Mouse (Mus musculus): Measurements from ENCODE around the gene Vsnl1.

Vsnl1 gene

GRCm38 (mm10) chr12:11436497-11437265, at the start of gene Vsnl1:
Gene Vsnl1, minus strand, starts transcription at chr12:11436613.
- DNase-seq (ENCODE audit: low read depth, low spot score) = no peak

DNA sequence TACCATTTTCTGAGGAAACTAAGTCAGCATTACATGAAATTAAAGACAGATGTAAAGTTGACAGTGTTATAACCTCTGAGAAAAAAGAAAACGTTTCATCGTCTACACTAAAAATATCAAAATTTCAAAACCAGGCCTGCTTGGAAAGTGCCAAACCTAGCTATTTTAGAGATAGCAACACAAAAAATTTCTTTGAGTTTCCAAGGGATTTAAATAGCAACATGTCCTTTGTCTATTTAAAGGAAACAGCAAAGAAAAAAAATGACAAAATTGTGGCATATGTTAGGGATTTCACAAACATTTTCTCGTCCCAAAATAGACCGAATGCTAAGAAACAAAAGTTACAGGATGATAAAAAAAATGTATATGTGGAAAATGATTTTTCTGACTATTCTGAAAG, 20.2 kb upstream of the Vsnl1 start:
- no peak for DNase-seq (ENCODE audit: low read depth, low spot score)

DNA sequence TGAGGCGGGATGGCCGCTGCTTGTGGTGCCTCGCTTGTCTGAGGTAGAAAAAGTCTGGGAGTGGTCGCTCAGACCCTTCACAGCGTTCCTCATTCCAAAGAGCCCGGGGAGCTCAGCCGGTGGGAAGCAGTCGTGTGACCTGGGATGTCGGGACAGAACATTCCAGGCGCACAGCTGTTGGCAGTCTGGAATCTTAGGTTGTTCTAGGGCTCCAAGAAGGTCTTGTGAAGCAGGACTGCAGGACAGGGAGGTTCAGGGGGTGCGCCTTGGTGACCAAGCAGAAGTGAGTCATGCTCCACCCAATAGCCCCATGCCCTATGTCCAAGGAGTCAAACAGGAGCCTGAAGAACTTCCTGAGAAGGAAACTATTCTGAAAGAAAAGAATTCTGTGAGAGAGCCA, 19.8 kb upstream of the Vsnl1 start:
- no peak for DNase-seq (ENCODE audit: low read depth, low spot score)

GRCm38 (mm10) chr12:11455549-11456194, 19.3 kb upstream of the Vsnl1 start, which contains the start of gene Rad51ap2:
Gene Rad51ap2, plus strand, starts transcription at chr12:11456079.
- DNase-seq (ENCODE audit: low read depth, low spot score) = peak; percentile 80

DNA sequence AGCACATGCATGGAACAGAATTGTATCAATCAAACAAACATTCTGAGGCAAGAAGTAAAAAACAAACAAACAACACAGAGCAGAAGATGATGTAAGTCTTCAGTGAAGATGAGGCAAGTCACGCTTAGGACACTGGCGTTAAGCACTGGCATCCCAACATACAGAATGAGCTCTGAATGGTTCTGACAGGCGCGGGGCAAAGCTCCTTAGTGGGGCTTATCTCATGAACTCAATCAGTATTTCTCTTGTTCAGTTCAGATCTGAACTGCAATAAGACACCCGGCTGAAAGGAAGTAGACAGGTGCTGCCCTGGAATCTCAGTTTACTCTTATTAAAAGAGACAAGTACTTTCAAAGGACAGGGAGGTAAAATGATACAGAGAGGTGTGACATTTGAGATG, 17.7 kb upstream of the Vsnl1 start:
- DNase-seq (ENCODE audit: low read depth, low spot score) = no peak

GRCm38 (mm10) chr12:11437907-11438447, 1.6 kb upstream of the Vsnl1 start:
- no peak for DNase-seq (ENCODE audit: low read depth, low spot score)

DNA sequence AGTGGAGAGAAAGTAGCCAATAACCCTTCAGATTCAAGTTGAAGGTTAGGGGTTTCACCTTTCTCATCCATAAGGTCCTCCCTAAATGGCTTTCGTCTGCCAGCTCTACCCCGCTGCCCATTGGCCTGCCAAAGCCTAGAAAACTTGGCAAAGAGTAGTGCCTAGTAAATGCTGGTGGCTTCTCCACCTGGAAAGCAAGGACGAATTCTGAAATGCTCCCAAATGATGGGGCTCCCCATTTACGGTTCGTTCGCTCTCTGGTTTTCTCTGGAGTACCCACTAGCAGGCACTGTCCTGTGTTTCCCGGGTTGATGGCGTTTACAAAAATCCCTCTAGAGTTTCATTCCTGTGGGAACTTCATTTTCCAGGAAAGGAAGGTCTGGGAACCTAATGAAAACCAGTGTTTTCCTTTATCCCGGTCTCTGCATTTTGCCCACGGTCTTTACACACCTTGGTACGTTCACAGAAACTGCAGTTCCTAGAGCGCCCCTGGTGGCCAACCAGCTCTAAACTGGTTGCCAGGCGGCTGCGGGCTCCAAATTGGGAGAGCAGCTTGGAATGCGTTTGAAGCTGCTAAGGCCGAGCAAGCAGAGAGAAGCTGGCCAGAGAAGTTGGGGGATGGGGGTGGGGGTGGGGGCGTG, 973 bp upstream of the Vsnl1 start:
- DNase-seq (ENCODE audit: low read depth, low spot score) = peak; percentile 80

- DNase-seq (ENCODE audit: low read depth, low spot score) = no peak
Observed at GRCm38 (mm10) chr12:11436023-11436350, 426 bp downstream of the Vsnl1 start.

DNA sequence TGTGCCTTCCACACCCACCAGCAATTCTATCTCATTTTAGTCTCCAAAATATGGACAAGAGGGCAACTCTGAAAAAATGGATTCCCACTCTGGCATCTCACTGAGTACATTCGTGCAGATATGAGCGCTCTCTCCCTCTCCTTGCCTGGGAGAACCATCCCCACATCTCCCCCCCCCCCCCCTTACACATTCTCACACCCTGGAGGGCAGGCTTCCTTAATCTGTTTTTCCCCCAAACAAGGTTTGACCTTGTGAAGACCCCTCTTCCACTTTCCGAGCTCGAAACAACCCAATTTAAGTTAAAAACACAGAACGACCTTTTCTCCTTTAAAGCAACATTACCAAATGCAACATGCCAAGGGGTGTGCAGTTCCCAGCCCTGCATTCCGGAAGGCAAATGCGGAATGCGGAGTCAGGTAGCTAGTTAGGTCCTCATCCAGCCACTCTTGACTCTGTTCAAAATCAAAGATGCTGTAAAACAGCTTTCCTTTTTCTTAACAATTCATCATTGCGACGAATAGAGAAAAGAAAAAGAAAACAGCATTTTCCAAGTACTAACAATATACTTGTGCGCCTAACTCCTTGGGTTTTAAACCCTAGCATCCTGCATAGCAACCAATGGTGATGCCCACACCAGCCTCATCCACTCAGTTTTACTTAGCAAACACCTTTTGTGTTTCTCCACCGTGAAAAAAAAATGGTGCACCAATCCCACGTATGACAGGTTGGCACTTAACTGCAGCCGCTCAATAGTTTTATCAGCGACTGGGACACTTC, 979 bp downstream of the Vsnl1 start:
- DNase-seq (ENCODE audit: low read depth, low spot score) = no peak

- DNase-seq (ENCODE audit: low read depth, low spot score) = no peak
Observed at GRCm38 (mm10) chr12:11434446-11434845, 2.0 kb downstream of the Vsnl1 start.

GRCm38 (mm10) chr12:11433716-11434115, 2.7 kb downstream of the Vsnl1 start:
- no peak for DNase-seq (ENCODE audit: low read depth, low spot score)

GRCm38 (mm10) chr12:11433126-11433525, 3.3 kb downstream of the Vsnl1 start:
- no peak for DNase-seq (ENCODE audit: low read depth, low spot score)

- DNase-seq (ENCODE audit: low read depth, low spot score) = no peak
Observed at GRCm38 (mm10) chr12:11427396-11427795, 9.0 kb downstream of the Vsnl1 start.

DNA sequence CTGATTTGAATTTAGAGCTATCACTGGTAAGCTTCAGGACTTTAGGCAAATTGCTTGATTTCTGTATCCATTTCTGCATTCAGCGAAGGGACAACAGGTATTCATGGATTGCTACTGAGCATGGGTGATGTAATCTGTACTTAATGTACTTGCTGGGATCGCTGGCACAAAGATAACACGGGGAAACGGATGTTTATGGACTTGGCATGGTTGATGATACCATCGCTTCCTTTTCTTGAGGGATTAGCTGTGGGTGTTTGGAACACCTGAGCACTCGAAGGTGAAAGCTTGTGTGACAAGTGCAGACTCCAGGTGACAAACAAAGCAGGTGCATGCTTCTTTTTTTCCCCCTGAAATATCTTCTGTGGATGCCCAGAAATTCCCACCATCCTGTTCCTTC, 18.3 kb downstream of the Vsnl1 start:
- DNase-seq (ENCODE audit: low read depth, low spot score) = no peak

DNA sequence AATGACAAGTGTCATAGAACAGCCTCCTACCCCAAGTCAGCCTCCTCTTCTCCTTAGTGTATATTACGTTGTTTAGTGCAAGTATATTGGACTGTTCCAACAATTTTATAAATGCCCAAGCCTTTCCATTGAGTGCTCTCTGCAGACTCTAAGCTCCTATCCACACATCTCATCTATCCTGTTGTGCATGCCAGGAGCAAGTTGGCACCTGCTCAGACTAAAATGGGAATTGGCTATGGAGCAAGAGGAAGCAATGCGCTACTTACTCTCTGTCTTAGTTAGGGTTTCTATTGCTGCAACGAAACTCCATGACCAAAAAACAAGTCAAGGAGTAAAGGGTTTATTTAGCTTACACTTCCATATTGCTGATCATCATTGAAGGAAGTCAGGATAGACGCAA, 28.7 kb downstream of the Vsnl1 start:
- no peak for DNase-seq (ENCODE audit: low read depth, low spot score)

DNA sequence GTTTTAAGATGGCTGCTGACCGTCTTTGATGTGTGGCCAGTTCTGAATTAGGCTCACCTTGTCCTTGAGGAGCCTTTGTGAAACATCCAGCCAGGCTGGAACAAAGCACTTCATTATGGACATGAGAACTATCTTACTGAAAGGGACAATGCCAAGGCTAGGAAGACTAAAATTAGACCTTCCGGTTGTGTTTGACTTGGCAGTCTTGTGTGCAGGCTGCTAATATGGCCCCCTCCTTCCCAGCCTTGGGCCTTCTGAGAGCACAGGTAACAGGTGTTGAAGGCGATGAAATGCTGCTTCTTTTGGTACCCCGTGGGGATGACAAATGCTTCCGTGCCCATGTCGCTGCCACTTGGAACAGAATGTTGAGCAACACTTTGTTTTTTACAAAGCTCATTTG, 37.6 kb downstream of the Vsnl1 start:
- DNase-seq (ENCODE audit: low read depth, low spot score) = no peak

DNA sequence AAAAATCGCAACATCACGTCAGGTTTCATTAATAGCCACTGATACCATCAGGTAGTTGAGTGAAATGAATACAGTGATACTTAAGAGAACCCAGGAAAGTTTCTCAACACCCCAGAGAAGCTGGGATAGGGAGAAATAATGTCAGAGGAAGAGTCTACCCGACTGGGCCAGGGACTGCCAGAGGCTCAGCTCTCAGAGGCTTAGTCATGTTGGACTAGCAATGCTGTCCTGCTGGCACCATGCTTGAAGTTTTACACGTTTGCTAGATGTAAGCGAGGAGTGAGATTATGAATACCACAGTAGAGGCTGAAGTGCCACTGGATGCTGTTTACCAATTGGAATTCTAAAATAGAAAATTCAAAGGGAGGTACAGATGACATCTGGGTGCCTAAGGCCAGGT, 39.4 kb downstream of the Vsnl1 start:
- no peak for DNase-seq (ENCODE audit: low read depth, low spot score)

GRCm38 (mm10) chr12:11395470-11395869, 40.9 kb downstream of the Vsnl1 start:
- no peak for DNase-seq (ENCODE audit: low read depth, low spot score)

- DNase-seq (ENCODE audit: low read depth, low spot score) = no peak
Observed at GRCm38 (mm10) chr12:11392525-11392924, 43.9 kb downstream of the Vsnl1 start.

DNA sequence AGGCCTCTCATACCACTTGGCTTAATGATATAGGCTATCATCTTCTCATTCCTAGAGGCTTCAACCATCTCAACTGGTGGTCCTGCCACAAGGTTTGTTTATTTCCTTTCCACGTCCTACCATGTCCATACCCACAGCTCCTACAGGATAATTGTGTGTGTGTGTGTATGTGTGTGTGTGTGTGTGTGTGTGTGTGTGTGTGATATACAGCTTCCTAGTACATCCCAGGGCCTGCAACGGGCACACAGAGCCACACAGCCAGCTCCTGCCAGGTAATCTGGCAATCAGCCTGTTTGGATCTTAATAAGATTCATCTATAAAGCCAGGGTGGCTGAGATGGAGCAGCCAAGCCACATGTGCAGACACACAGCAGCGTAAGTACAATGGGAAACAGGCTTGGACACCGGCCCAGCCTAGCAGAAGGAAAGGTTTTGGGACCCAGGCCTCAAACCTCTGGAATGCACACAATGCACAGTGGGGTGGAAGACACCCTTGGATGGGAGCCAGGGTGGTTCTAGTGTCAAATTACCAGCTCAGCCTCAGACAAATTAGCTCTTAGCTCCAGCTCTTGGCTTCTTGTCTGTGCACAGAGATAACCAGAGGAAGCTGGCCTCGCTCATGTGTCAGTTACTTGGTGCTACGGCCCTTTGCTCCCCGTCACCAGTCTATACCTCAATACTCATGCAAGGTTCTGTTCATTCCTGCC, 45.0 kb downstream of the Vsnl1 start:
- DNase-seq (ENCODE audit: low read depth, low spot score) = no peak

DNA sequence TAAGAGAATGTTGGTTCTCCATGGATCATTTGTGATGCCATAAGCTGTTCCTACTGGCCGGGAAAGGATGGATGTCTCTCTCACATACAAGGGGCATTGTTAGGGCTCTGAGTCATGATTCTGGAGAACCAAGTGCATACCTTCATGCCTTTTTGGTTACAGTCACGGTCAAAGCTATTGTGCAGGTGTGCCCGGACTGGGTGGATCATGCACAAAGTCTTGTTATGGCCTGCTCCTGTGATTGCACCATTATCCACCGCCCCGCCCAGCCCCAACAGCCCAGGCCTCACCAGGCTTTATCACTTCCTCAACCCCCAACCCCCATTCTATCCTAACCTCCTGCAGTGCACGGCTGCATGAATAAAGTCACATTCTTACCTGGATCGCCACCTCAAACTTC, 47.3 kb downstream of the Vsnl1 start:
- no peak for DNase-seq (ENCODE audit: low read depth, low spot score)
